ENCODE assay signal across 9 mouse cellular contexts in the genomic region with DNA sequence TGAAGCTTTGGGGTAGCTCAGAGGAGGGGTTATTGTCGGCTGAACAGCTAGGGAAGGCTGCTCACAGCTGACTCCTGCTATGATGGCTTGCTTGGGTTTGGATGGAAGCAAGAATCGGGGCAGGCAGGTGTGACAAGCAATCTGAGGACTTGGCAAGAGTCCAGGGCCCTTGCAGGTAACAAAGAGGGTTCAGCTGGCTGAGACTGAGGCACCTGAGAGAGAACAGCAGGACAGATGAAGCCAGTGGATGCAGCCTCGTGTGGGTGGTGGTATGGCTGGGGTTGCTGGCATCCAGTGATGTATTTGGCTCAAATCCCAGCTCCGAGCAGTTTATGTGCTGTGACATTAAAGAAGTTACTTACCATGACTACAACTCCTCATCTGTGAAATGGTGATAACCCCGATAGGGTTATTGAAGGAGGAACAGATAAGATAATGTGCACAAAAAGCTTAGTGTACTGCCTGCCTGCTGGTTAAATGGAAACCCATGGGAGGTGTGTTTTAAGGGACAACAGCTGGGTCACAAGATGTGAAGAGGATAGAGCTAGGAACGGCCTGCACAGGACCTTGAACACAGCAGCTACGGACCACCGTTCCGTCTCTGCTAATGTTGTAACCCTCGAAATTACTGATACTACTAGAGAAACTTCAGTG. TPM values are rescaled to one million over a fixed set of nuclear protein-coding genes. Genes with fewer than 3 reads are reported as not detected.
DNase-seq lines count a peak whose midpoint lies in the region; ATAC-seq and TF ChIP-seq lines count a peak whose summit lies in the region.
"Had no signal": no experiment of that assay in that cellular context is flagged by ENCODE, and none has a peak within 500 bp of the region (broad histone marks: within the 10 kb centered on the region; RNA-seq: fewer than 3 reads in every experiment).

No protein-coding gene starts in this region.

- intact Hi-C loops in gastrocnemius, postnatal 36 days (cut with DNase I), result no loop called here

- peak; percentile 70 for DNase-seq in cerebellum, adult 11-12 months
- DNase-seq in cerebellum, postnatal 36 days, result no peak
- DNase-seq in lung, postnatal 0 days (ENCODE audit: low spot score), result no peak
- no peak for DNase-seq in lung, postnatal 25 days (ENCODE audit: low spot score)
- DNase-seq in right cerebral cortex, adult 18-20 months, result no peak
- no peak for DNase-seq in gastrocnemius, postnatal 36 days

- peak overlapping the region; percentile 96; the same call in 1 of the 2 replicates for H3K4me2 ChIP-seq in lung, postnatal 0 days (replicated peaks; ENCODE audit: low read depth, low read length)
- peak overlapping the region; percentile 85 for H3K4me2 ChIP-seq in intestine, postnatal 0 days (replicated peaks; ENCODE audit: low read depth)

- H3K9ac ChIP-seq in lung, postnatal 0 days (replicated peaks; ENCODE audit: low read depth), result no peak overlapping the region
- no peak overlapping the region for H3K9ac ChIP-seq in intestine, postnatal 0 days (ENCODE audit: low read depth, low read length)

- H3K9me3 ChIP-seq in lung, postnatal 0 days (ENCODE audit: low read length), result no peaks in the 10 kb centered on the region
- no peaks in the 10 kb centered on the region for H3K9me3 ChIP-seq in intestine, postnatal 0 days (ENCODE audit: control insufficient read depth)

- no peak overlapping the region for H3K27ac ChIP-seq in lung, postnatal 0 days (ENCODE audit: low read length)
- H3K27ac ChIP-seq in intestine, postnatal 0 days (ENCODE audit: low read depth, low read length), result no peak overlapping the region; the same call in 1 of the 2 replicates
- H3K27ac ChIP-seq in small intestine, adult 2 months (ENCODE audit: insufficient read depth, low read depth, low read length), result 0 out of 2 replicates have a peak overlapping the region, but pooled peaks have one; percentile 9

- ATAC-seq in lung, postnatal 0 days, result no peak
- no peak for ATAC-seq in intestine, postnatal 0 days

- 40% methylated on average over 10 of the region's 10 CpGs for WGBS in lung, postnatal 0 days
- 29% methylated on average over 10 of the region's 10 CpGs for WGBS in intestine, postnatal 0 days
- WGBS in small intestine, adult 2 months, result 21% methylated on average over 10 of the region's 10 CpGs

- TF ChIP-seq EP300 in lung, postnatal 0 days (IDR thresholded peaks at IDR 0.05), result no peak

- no peak for TF ChIP-seq POLR2A in small intestine, adult 2 months (IDR thresholded peaks at IDR 0.05; ENCODE audit: low read depth, low read length)

- no peak for TF ChIP-seq CTCF in lung, postnatal 0 days (IDR thresholded peaks at IDR 0.05)
- no peak for TF ChIP-seq CTCF in intestine, postnatal 0 days (IDR thresholded peaks at IDR 0.05; ENCODE audit: low read depth)
- no peak for TF ChIP-seq CTCF in small intestine, adult 2 months (IDR thresholded peaks at IDR 0.05; ENCODE audit: extremely low read depth, insufficient read length, insufficient replicate concordance, low read depth, low read length)

- H3K4me1 ChIP-seq in lung, postnatal 0 days (ENCODE audit: insufficient read depth, low read depth, low read length), result peaks cover 10% of the 10 kb centered on the region; the same call in 1 of the 2 replicates
- H3K4me1 ChIP-seq in intestine, postnatal 0 days (replicated peaks; ENCODE audit: control insufficient read depth, insufficient read depth, low read length), result peaks cover 16% of the 10 kb centered on the region; the same call in 1 of the 2 replicates
- H3K4me1 ChIP-seq in small intestine, adult 2 months (ENCODE audit: control insufficient read depth, insufficient read depth, insufficient read length, low read length), result peaks cover 11% of the 10 kb centered on the region; the same call in 1 of the 2 replicates

- no peak overlapping the region for H3K4me3 ChIP-seq in lung, postnatal 0 days (ENCODE audit: low read depth, low read length)
- H3K4me3 ChIP-seq in intestine, postnatal 0 days (ENCODE audit: low read depth, low read length), result peak overlapping the region; percentile 80; the same call in 1 of the 2 replicates
- no peak overlapping the region for H3K4me3 ChIP-seq in small intestine, adult 2 months (ENCODE audit: low read depth, low read length)

- H3K27me3 ChIP-seq in lung, postnatal 0 days (replicated peaks; ENCODE audit: insufficient read depth, low read length), result no peaks in the 10 kb centered on the region
- H3K27me3 ChIP-seq in intestine, postnatal 0 days (replicated peaks; ENCODE audit: control insufficient read depth, insufficient read depth, low read length), result 0 out of 2 replicates have a peak, but pooled peaks cover 2% of the 10 kb centered on the region
- H3K27me3 ChIP-seq in small intestine, adult 2 months (ENCODE audit: control insufficient read depth, insufficient read depth, low read length), result no peaks in the 10 kb centered on the region

- no peaks in the 10 kb centered on the region for H3K36me3 ChIP-seq in lung, postnatal 0 days (ENCODE audit: insufficient read depth, low read length)
- H3K36me3 ChIP-seq in intestine, postnatal 0 days (ENCODE audit: control insufficient read depth, insufficient read depth), result 0 out of 2 replicates have a peak, but pooled peaks cover 2% of the 10 kb centered on the region
- H3K36me3 ChIP-seq in small intestine, adult 2 months (ENCODE audit: control insufficient read depth, insufficient read depth, low read length), result no peaks in the 10 kb centered on the region

RNA-seq across cellular contexts. Expression of a gene that starts 5.7 kb away (rescaled TPM):
- 25.3 and 27.7 TPM in 2 replicates for polyA plus RNA-seq in lung, postnatal 0 days (2015; fragmentation: Nextera tagmentation; extraction: Ambion mirVana)
- polyA plus RNA-seq in intestine, postnatal 0 days (2015; fragmentation: Nextera tagmentation; extraction: Ambion mirVana), result 13.3 and 14.7 TPM in 2 replicates
- polyA plus RNA-seq in small intestine, adult 2 months (2012; rRNA removed), result 11.5 and 24.0 TPM in 2 replicates
- 10 to 100 TPM; 11.4 to 12.6 TPM for total RNA-seq in gastrocnemius, postnatal 36 days (2021)

RNA-seq across cellular contexts. Expression of a gene that starts 22.2 kb away (rescaled TPM):
- polyA plus RNA-seq in lung, postnatal 0 days (2015; fragmentation: Nextera tagmentation; extraction: Ambion mirVana), result 23.0 and 23.1 TPM in 2 replicates
- polyA plus RNA-seq in intestine, postnatal 0 days (2015; fragmentation: Nextera tagmentation; extraction: Ambion mirVana), result 9.0 and 9.6 TPM in 2 replicates
- 38.0 and 46.4 TPM in 2 replicates for polyA plus RNA-seq in small intestine, adult 2 months (2012; rRNA removed)
- 1 to 10 TPM; 5.3 to 6.9 TPM for total RNA-seq in gastrocnemius, postnatal 36 days (2021)

RNA-seq across cellular contexts. Expression of a gene that starts 32.6 kb away (rescaled TPM):
- polyA plus RNA-seq in lung, postnatal 0 days (2015; fragmentation: Nextera tagmentation; extraction: Ambion mirVana), result 0.18 TPM in 1 of 2 replicates, not detected in the other
- 0.27 and 0.58 TPM in 2 replicates for polyA plus RNA-seq in intestine, postnatal 0 days (2015; fragmentation: Nextera tagmentation; extraction: Ambion mirVana)
- polyA plus RNA-seq in small intestine, adult 2 months (2012; rRNA removed), result 7.3 and 8.3 TPM in 2 replicates
- total RNA-seq in gastrocnemius, postnatal 36 days (2021), result 1 to 10 TPM; 1.9 to 6.3 TPM
- total RNA-seq: neutrophil, adult 5-6 weeks had no signal

RNA-seq across cellular contexts. Expression of a gene that starts 40.6 kb away (rescaled TPM):
- 114 and 135 TPM in 2 replicates for polyA plus RNA-seq in lung, postnatal 0 days (2015; fragmentation: Nextera tagmentation; extraction: Ambion mirVana)
- 39.8 and 40.5 TPM in 2 replicates for polyA plus RNA-seq in intestine, postnatal 0 days (2015; fragmentation: Nextera tagmentation; extraction: Ambion mirVana)
- polyA plus RNA-seq in small intestine, adult 2 months (2012; rRNA removed), result 6.9 and 13.6 TPM in 2 replicates
- total RNA-seq in gastrocnemius, postnatal 36 days (2021), result 10 to 100 TPM in 1 of 2 experiments, 1 to 10 TPM in 1; 7.5 to 10.5 TPM
